Mouse (Mus musculus) liver, postnatal 0 days (tissue): ENCODE data around the gene Mgat4a. TPM values are rescaled to one million over a fixed set of nuclear protein-coding genes. Genes with fewer than 3 reads are reported as not detected.

ENCODE experiments used
- ATAC-seq: fragments of 200-750 bp; cut with Nextera tagmentation; 2 replicates; pipeline ENCODE4 v1.8.0; 2017; ENCODE audit warnings: mild to moderate bottlenecking, moderate library complexity
- DNase-seq: peaks from one replicate; pipeline ENCODE4 v3.0.0-alpha.2; 2016
- H3K27ac ChIP-seq: fragments of 300-500 bp; sonication (generic); 2 replicates; pipeline ENCODE4 v1.5.1; 2014; ENCODE audit warnings: antibody characterized with exemption, moderate library complexity, mild to moderate bottlenecking, low read depth
- H3K27me3 ChIP-seq: fragments of 300-500 bp; sonication (generic); 2 replicates; pipeline ENCODE4 v1.6.1; 2014; ENCODE audit warnings: low read length, control low read depth, mixed read lengths; ENCODE audit not compliant: insufficient read depth
- H3K36me3 ChIP-seq: fragments of 300-500 bp; sonication (generic); replicated peaks from 2 replicates; pipeline ENCODE4 v1.6.1; 2014; ENCODE audit warnings: mild to moderate bottlenecking, control low read depth, low read length, moderate library complexity, mixed read lengths; ENCODE audit not compliant: insufficient read depth
- H3K4me1 ChIP-seq: fragments of 300-500 bp; sonication (generic); 2 replicates; pipeline ENCODE4 v1.6.1; 2014; ENCODE audit warnings: antibody characterized with exemption, mild to moderate bottlenecking, control low read depth; ENCODE audit not compliant: insufficient read depth
- H3K4me2 ChIP-seq: fragments of 300-500 bp; sonication (generic); 2 replicates; pipeline ENCODE4 v1.6.1; 2014; ENCODE audit warnings: low read depth, mild to moderate bottlenecking, low read length, moderate library complexity, mixed read lengths
- H3K4me3 ChIP-seq: fragments of 300-500 bp; sonication (generic); 2 replicates; pipeline ENCODE4 v1.5.1; 2014; ENCODE audit warnings: low read depth, low read length
- H3K9ac ChIP-seq: fragments of 300-500 bp; sonication (generic); replicated peaks from 2 replicates; pipeline ENCODE4 v1.6.1; 2014; ENCODE audit warnings: mild to moderate bottlenecking, moderate library complexity
- H3K9me3 ChIP-seq: fragments of 300-500 bp; sonication (generic); 2 replicates; pipeline ENCODE4 v1.6.1; 2016; ENCODE audit warnings: mild to moderate bottlenecking, control low read depth, low read length, mixed read lengths
- CTCF ChIP-seq: sonication (generic); IDR thresholded peaks from 2 replicates; pipeline ENCODE4 v1.5.1; 2016; ENCODE audit warnings: antibody characterized with exemption, low read depth
- EP300 ChIP-seq: IDR thresholded peaks from 2 replicates; pipeline ENCODE4 v1.6.1; 2016; ENCODE audit warnings: antibody characterized with exemption, low read depth, mild to moderate bottlenecking
- WGBS: fragments of 180-500 bp; shearing (Covaris S2); extraction: QIAGEN DNeasy Blood & Tissue Kit; methylation state at CpG from one replicate; pipeline ENCODE4 v1.1.7; 2014; ENCODE audit not compliant: insufficient replicate concordance; 5-methylcytosine and 5-hydroxymethylcytosine counted together
- polyA plus RNA-seq: library from polyadenylated mRNA; unstranded; fragments of >200 nt; fragmentation: Nextera tagmentation; extraction: Ambion mirVana; gene quantifications from 2 replicates; pipeline ENCODE4 v1.2.1, GENCODE M21; 2015

Gene Mgat4a
- polyA plus RNA-seq, 1 experiment from 2014 or later = 0.66 TPM

DNA sequence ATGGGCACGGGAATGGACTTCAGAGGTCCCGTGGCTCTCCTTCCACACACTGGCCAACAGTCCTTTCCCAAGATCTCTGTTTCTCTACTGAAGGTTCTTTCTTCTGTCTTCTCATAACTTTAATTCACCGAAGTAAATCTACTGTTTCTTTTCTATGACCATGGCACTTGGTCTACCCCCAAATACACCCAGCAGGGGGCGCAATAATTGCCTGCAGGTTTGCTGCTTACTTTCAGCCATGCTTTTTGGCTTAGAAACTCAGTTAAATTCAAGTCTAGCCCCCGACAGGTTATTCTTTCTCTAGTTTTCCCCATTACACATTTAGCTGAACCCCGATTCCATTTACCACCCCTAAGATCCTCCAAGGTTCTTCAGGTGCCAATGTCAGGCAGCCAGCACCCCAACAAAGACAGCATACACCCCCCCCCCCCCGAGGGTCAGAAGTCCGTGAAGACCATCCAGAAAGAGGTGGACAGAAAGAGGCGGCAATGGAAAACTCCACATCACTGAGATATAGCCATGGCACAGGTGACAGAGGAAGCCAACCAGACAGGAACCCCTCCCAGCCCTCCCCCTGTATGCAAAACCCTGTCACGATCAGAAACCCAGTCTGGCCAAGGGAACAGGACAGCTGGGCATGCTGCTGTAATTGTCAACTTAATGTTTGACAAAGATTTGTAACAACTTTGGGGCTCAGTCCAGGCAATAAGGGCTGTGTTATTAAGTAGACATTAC lies 92.3 kb downstream of the Mgat4a start:
- WGBS = 73% methylated on average over 10 of the region's 10 CpGs
- no peak overlapping the region for H3K4me3 ChIP-seq
- H3K36me3 ChIP-seq = no peaks in the 10 kb centered on the region
- no peak for ATAC-seq
- H3K4me1 ChIP-seq = no peaks in the 10 kb centered on the region
- H3K27ac ChIP-seq = no peak overlapping the region
- H3K9ac ChIP-seq = no peak overlapping the region
- DNase-seq = peak; percentile 69
- H3K4me2 ChIP-seq = no peak overlapping the region
- H3K27me3 ChIP-seq = no peaks in the 10 kb centered on the region
- H3K9me3 ChIP-seq = no peaks in the 10 kb centered on the region
- peak; percentile 70 for TF ChIP-seq CTCF
- TF ChIP-seq EP300 = no peak

DNA sequence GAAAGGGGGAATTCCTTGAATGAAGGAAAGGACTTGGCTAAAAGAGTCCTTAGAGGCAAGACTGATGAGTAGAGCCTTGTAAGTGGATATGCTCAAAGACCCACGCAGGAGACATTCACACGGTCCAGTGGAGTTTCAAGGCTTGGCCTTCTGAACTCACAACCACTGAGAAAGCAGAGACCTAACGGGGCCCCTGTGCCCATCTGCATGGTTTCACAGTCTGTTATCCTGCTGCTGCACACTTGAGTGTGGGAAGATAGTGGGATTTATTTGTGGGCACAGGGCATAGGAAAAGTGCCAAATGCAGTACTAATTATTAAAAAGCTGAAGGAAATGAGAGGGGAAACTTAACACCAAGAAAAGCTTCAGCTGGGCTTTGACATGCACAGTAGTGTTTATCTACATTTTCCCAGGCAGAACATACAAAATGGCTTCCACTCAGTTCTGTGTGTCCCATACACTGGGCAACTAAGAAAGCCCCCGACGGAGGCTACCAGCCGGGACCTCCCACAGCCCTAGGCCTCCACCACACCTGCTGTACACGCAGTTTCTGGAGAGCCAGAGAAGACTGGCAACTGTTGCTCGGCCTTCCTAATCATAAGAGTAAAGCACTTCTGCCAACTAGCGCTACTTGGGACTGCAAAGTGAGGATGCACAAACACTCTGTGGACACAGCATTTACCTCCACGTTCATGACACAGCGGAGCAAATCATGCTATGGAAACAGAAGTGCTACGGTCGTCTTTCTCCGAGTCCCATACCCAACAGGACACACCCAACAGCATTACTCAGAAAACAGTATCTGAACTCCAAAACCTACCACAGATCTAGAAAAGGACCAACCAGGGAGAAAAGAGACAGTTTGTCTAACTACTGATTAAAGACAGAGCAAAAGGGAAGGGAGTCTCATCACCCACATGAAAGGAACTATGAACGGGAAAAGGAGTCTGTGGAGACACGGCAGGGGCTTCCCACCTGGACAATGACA lies 97.7 kb downstream of the Mgat4a start:
- Histone ChIP-seq H3K4me2 (no peak overlapping the region), H3K27ac (no peak overlapping the region), H3K4me3 (no peak overlapping the region), H3K9ac (no peak overlapping the region), H3K27me3 (no peaks in the 10 kb centered on the region), H3K4me1 (no peaks in the 10 kb centered on the region), H3K36me3 (peaks cover 27% of the 10 kb centered on the region), H3K9me3 (no peaks in the 10 kb centered on the region)
- 82% methylated on average over 16 of the region's 16 CpGs for WGBS
- DNase-seq (no peak), ATAC-seq (no peak)
- no peak for TF ChIP-seq EP300
- TF ChIP-seq CTCF = no peak

DNA sequence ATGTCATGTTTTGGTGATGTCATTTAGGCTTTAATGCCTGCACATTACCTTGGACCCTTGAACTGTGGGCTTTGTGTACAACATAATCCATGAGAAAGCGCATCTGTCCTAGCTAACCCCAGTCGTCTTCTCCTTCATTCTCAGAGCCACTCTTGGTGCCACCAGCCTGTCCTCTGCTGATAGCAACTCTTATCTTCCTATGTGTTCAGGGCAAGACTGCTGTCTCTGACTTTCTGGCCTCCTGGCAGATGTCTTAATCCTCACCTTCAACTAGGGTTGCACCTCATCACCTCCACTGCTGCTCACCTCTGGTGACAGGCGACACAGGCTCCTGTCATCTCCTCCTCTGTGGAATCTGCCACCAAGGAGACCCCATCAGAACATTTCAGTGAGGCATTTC lies 104.4 kb downstream of the Mgat4a start:
- Histone ChIP-seq H3K4me1 (peaks cover 3% of the 10 kb centered on the region), H3K27me3 (no peaks in the 10 kb centered on the region), H3K4me2 (no peak overlapping the region), H3K27ac (no peak overlapping the region), H3K4me3 (no peak overlapping the region), H3K9me3 (no peaks in the 10 kb centered on the region), H3K9ac (no peak overlapping the region), H3K36me3 (peaks cover 78% of the 10 kb centered on the region)
- ATAC-seq (peak; percentile 61; the same call in 1 of the 2 replicates), DNase-seq (no peak)
- 69% methylated on average over 3 of the region's 3 CpGs for WGBS
- TF ChIP-seq EP300 = peak; percentile 35; the same call in 1 of the 2 replicates
- no peak for TF ChIP-seq CTCF

DNA sequence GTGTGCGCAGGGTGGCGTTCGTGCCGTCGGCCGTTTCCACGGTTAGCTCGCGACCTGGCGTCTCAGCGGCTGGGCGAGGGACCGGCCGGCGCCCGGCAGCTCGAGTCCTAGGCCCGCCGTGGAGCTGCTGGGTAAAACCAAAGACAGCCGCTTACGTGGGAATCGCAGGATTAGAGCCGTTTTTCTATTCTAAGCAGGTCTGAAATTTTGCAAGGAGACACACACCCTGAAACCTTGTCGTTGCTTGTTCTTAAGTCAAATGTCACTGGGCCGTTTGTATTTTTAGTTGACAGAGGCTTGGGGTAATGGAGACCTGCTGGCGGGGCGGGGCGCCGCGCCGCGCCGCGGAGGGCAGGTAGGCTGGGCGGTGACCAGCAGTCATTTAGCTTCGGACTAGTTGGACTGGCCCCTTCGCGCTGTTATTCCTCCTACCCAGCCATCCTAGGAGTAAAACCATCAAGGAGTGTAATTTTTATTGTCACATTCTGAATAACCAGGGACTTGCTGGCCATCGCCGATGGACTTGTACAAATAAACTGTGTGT lies 110.4 kb downstream of the Mgat4a start:
- TF ChIP-seq CTCF = no peak
- no peak for TF ChIP-seq EP300
- H3K9ac ChIP-seq = peak overlapping the region; percentile 96
- 1% methylated on average over 39 of the region's 40 CpGs for WGBS
- H3K27ac ChIP-seq = peak overlapping the region; percentile 94
- no peaks in the 10 kb centered on the region for H3K27me3 ChIP-seq
- H3K4me3 ChIP-seq = peak overlapping the region; percentile 92
- no peaks in the 10 kb centered on the region for H3K9me3 ChIP-seq
- DNase-seq (no peak), ATAC-seq (peak; percentile 71)
- peaks cover 39% of the 10 kb centered on the region for H3K36me3 ChIP-seq
- H3K4me1 ChIP-seq = peaks cover 19% of the 10 kb centered on the region
- H3K4me2 ChIP-seq = peak overlapping the region; percentile 81

GRCm38 (mm10) chr1:37429366-37430296 lies 111.2 kb downstream of the Mgat4a start, which contains the start of the genes Coa5 and Unc50:
TSS of gene Coa5 (minus strand) at chr1:37430103.
TSS of gene Unc50 (plus strand) at chr1:37430139.
- Histone ChIP-seq H3K36me3 (peaks cover 38% of the 10 kb centered on the region), H3K4me2 (peak within 1 kb of the TSS; percentile 81), H3K27me3 (no peaks in the 10 kb centered on the region), H3K4me1 (peaks cover 19% of the 10 kb centered on the region), H3K9ac (peak within 1 kb of the TSS; percentile 96), H3K4me3 (peak within 1 kb of the TSS; percentile 92), H3K27ac (peak within 1 kb of the TSS; percentile 94), H3K9me3 (0 out of 2 replicates have a peak, but pooled peaks cover under 1% of the 10 kb centered on the region)
- DNase-seq = peak; percentile 94
- peak; percentile 97 for ATAC-seq
- WGBS = 2% methylated on average over 57 of the region's 57 CpGs
- TF ChIP-seq CTCF = peak; percentile 33
- no peak for TF ChIP-seq EP300
